Mouse (Mus musculus) adrenal gland (tissue): ENCODE results near the gene Lhfpl3.

ENCODE experiments used
- intact Hi-C: fragments of 180-260 bp; cut with DNase I; formaldehyde crosslinking; loops from one replicate; pipeline ENCODE4 v1.15.1; 2025

Lhfpl3 gene

GRCm38 (mm10) chr5:22917197-22917596 lies 171.3 kb downstream of the Lhfpl3 start:
- intact Hi-C loops: no loop called here

- intact Hi-C loops: no loop called here
Observed at GRCm38 (mm10) chr5:22926171-22926570, 180.3 kb downstream of the Lhfpl3 start.

GRCm38 (mm10) chr5:22928746-22929145 lies 182.9 kb downstream of the Lhfpl3 start:
- intact Hi-C loops: no loop called here

- intact Hi-C loops: no loop called here
Observed at GRCm38 (mm10) chr5:22943306-22943705, 197.4 kb downstream of the Lhfpl3 start.

- intact Hi-C loops: loop anchor here (5.0 kb wide), 1 partner anchor 249 kb away; no protein-coding TSS in a partner anchor
Observed at GRCm38 (mm10) chr5:22963300-22963699, 217.4 kb downstream of the Lhfpl3 start.

- intact Hi-C loops: no loop called here
Observed at GRCm38 (mm10) chr5:22986771-22987170, 240.9 kb downstream of the Lhfpl3 start.

GRCm38 (mm10) chr5:22999811-23000210 lies 254.0 kb downstream of the Lhfpl3 start:
- intact Hi-C loops: no loop called here

- intact Hi-C loops: no loop called here
Observed at GRCm38 (mm10) chr5:23003123-23003797, 257.4 kb downstream of the Lhfpl3 start.

GRCm38 (mm10) chr5:23006207-23006606 lies 260.3 kb downstream of the Lhfpl3 start:
- intact Hi-C loops: no loop called here

- intact Hi-C loops: no loop called here
Observed at GRCm38 (mm10) chr5:23010460-23010859, 264.6 kb downstream of the Lhfpl3 start.

GRCm38 (mm10) chr5:23013997-23014396 lies 268.1 kb downstream of the Lhfpl3 start:
- intact Hi-C loops: no loop called here

- intact Hi-C loops: no loop called here
Observed at GRCm38 (mm10) chr5:23015587-23016335, 269.9 kb downstream of the Lhfpl3 start.

- intact Hi-C loops: no loop called here
Observed at GRCm38 (mm10) chr5:23034944-23035726, 289.3 kb downstream of the Lhfpl3 start.

- intact Hi-C loops: no loop called here
Observed at GRCm38 (mm10) chr5:23035727-23036029, 289.8 kb downstream of the Lhfpl3 start.

GRCm38 (mm10) chr5:23040429-23040828 lies 294.6 kb downstream of the Lhfpl3 start:
- intact Hi-C loops: no loop called here

GRCm38 (mm10) chr5:23042862-23043261 lies 297.0 kb downstream of the Lhfpl3 start:
- intact Hi-C loops: no loop called here

- intact Hi-C loops: no loop called here
Observed at GRCm38 (mm10) chr5:23049083-23049663, 303.3 kb downstream of the Lhfpl3 start.

GRCm38 (mm10) chr5:23051458-23051857 lies 305.6 kb downstream of the Lhfpl3 start:
- intact Hi-C loops: no loop called here

GRCm38 (mm10) chr5:23094894-23095293 lies 349.0 kb downstream of the Lhfpl3 start:
- intact Hi-C loops: no loop called here

GRCm38 (mm10) chr5:23106536-23106935 lies 360.7 kb downstream of the Lhfpl3 start:
- intact Hi-C loops: no loop called here

GRCm38 (mm10) chr5:23111307-23111706 lies 365.4 kb downstream of the Lhfpl3 start:
- intact Hi-C loops: no loop called here

- intact Hi-C loops: no loop called here
Observed at GRCm38 (mm10) chr5:23114249-23114648, 368.4 kb downstream of the Lhfpl3 start.
